Mouse (Mus musculus): ENCODE measurements at regions not wholly inside any gene's neighbourhood (a gene's known extent, or its start where the extent isn't known, plus 50 kb on each side); places are given as distances from the start of the nearest gene placed in this dataset.

DNA sequence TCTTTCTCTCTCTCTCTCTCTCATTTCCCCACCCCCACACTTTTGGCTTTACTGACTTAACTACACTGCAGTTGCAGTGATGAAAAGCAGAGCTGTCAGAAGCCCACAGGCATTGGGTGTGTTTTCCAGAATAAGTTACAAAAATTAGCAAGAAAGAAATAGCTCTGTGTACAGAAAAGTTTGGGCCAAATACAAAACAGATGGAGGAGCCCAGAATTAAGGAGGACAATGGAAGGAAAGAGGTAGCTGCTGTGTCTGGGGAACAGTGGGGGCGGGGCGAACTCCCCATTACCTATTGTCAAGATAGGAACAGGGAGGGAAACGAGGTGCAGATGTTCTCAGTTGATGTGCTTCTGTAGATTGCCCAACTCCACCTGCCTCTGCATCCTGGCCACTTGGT, 267.4 kb upstream of the Slc30a5 start:
- DNase-seq, result no peak

DNA sequence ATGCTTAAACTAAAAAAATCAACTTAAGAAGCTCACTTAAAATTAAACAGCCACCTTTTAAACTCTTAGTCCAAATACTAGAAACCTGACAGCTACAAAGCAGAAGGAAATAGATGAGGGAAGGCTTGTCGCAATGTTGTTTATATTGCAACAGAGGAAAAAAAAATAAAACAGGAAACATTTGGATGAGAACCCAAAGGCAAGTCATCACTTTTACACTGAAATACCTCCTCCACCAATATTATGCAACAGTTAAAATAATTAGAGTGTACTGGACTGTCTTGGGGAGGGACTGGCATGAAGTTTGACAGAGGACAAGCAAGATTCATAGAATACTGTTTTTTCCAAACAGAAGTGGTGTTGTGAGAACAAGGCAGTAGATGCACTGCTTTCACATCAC, 263.6 kb upstream of the Slc30a5 start:
- no peak for DNase-seq

DNA sequence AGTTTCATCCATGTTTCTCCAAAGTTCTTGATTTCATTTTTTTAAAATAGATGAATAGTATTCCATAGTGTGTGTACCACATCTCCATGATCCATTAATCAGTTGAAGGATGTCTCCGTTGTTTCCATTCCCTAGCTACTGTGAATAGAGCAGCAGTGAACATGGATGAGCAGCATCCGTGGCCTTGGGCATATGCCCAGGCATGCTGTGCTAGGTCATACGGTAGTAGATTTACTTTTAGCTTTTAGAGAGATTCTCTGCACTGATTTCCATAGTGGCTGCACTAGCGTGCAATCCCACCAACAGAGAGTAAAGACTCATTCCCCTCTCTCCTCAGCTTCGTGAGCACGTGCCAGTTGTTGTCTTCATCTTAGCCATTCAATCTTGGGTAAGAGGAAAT, 263.0 kb upstream of the Slc30a5 start:
- no peak for DNase-seq

DNA sequence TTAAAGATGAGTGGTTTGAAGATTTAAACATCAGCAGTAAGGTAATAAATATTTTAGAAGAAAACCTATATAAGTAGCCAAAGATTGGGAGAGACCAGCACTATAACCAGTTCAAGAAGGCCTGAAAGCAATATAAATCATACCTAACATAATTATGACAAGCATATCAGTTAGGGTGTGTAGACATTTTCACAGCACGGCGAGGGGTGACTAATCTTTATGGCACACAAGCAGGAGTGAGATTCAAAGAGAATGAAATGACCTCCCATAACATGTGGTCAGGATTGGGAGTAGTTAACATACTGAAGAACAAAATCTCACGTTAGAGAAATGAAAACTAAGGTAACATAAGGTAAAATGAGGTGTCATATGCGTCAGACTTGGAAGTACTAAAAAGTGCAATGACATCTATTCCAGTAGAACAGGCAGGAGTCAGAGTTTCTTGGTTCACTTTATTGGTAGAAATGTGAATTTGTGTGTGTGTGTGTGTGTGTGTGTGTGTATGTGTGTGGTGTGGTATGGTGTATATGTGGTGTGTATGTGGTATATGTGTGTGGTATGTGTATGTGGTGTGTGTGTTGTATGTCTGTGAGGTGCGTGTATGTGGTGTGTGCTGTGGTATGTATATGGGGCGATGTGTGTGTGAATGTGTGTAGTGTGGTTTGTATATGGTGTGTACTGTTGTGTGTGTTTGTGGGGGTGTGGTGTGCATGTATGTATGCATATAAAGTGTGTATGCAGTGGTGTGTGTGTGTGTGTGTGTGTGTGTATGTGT, 262.0 kb upstream of the Slc30a5 start:
- no peak for DNase-seq

DNA sequence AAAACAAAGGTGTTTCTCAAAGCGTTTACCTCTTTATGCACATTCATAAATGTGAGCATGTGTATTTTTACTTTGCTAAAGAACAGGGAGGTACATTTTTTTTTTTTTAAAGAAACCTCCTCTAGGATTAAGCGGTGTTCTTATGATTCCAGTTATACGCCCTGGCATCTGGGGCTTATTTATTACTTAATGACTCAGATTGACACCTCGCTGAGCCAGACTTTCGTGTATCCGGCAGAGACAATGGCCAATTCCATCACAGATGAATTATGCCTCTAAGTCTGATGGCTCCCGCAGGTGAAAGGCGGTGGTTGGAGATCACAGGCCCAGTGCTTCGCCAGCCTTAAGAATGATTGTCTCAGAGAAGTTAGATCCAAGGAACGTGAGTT, 259.5 kb upstream of the Slc30a5 start:
- no peak for DNase-seq

DNA sequence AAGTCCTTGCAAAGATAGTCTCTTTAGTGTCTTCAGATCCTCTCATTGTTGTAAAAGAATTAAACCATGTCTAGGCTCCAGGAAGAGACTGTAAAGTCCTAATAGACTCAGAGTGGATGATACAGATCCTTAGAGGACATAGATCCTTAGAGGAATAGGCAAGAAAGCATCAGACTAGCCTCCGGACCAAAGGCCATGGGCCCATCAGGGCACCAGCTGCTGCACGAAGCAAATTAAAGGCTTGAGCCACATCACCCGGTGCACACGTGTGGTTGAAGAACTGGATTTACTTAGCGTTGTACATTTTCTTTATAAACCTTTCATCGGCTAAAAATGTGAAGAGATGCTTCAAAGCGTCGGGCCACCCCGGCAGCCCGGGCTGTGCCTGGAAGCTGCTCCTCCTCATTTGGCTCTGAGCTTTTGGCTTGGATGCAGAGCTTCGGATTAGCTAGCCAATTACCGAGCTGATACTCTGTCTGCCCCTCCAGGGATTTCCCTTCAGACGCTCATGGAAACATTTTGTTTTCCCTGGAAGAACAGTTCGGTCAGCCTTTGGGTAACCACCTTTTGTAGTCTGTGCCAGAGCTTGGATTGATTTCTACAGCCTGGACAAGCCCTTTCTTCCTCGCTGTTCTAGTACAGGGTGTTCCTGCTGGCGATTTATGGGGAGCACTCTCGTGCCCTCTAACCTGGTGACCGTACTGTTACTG, 259.0 kb upstream of the Slc30a5 start:
- peak; percentile 10 for DNase-seq

DNA sequence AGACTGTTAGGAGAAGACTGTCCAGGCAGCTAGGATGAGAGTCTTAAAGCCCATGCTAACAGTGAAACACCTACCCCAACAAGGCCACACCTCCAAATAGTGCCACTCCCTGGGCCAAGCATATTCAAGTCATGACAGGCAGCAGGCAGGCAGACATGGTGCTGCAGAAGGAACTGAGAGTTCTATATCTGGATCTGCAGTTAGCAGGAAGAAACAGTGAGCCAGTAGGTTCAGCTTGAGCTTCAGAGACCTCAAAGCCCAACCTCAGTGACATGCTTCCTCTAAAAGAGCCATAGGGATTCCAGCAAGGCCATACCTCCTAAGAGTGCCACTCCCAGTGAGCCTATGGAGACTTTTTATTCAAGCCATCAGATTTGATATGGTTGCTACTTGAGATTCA, 252.0 kb upstream of the Slc30a5 start:
- no peak for DNase-seq

DNA sequence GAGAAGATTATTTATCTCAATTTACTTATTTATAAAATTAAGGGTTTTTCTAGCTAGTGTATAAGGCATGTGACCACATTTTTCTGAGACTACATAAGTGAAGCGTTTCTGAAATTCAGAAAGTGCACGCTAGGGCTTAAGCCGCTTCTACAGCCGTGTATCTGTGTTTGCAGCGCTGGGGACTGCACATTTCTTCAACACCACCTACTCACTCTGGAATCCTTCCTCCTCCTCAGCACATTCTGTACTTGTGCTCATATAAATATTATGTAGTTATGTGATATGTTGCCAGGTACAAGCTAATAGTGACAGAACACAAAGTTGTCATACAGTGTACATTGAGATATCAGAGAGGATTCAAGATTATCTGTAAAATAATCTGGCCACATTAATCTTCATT, 251.0 kb upstream of the Slc30a5 start:
- no peak for DNase-seq

DNA sequence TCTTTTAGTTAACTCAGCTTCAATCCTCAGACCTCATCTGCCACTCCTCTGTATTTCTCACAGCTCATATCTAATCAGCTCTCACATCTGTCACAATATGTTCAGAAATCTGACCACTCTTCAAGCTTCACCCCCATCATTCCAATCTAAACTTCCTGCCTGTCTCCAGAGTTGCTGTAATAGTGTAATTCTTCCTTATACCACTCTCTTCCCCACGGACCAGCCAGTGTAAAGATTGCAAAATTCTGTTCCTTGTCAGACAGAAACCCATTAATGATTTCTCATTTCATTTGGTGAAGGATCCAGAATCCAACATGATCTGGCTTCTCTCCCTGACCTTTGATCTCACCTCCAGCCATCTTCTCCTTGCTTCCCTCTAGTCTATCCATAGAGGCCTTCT, 250.2 kb upstream of the Slc30a5 start:
- no peak for DNase-seq

DNA sequence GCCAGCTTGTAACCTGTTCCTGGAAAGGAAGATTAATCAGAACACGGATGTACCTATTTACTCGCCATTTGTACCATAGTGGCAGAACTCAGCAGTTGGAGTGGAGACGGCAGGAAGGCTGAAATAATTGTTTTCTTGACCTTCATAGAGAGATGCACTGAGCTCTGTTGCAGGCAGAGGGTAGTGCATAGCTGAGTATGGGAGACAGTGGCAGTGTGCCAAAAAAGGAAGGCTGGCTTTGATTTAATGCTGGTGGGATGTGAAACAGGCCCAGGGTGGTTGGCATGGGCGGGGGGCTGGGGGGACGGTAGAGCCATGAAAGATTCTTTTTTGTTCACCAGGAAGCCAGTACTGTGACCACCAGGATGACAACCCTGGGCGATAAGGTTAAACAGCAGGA, 235.3 kb upstream of the Slc30a5 start:
- peak; percentile 38 for DNase-seq

DNA sequence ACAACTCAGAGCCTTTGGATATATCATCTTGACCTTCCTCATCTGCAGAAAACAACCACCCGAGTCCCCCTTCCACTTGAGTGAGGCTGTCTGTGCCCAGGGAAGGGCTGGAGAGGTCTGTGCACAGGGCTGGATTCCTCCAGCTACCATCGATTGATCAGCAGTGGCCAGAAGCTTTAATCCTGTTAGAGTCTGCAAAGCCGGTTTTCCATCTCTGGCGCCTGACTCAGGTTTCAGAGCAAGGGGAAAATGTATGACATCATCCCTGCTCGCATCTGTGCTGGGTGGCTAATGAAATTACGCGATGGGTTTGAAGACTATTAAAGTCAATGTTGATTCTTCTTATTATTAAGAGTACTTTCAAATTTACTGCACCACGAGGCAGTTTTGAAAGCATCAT, 229.4 kb upstream of the Slc30a5 start:
- DNase-seq, result peak; percentile 33

DNA sequence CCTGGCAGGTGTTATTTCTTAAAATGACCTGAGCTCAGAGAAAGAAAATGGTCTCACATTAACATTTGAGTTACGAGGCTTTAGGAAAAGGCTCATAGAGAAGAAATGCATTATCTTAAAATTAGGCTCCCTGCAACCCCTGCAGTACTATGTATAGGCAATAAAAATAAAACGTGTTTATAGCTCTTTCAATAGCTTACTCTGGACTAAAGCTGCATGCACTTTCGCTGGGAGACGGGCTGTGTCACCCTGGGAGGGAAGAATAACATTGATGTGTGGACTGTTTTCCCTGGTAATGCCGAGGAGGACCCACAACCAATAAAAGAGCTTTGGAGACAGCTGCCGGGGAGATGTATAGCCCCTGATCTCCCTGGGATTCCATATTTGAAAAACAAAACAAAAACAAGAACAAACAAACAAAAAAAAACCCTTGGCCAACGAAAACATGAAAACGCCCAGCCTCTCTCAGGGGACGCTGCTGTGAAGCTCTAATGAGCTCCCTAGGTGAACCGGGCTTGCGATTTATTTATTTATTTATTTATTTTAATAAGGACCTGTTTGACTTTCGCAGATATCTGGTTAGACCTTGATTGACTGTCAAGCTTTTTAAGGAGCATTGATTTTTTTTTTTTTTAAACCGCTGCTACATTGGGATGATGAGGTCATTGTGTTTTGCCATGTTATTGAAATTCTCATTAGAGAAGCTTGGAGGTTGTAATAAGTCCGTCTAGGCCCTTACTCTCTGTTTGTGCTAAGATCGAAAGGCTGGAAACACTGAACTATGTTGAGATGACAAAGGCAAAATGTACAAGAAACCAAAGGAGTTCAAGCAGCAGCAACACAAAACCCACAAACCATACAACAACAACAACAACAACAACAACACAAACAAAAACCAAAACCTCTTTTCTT, 228.3 kb upstream of the Slc30a5 start:
- no peak for DNase-seq

DNA sequence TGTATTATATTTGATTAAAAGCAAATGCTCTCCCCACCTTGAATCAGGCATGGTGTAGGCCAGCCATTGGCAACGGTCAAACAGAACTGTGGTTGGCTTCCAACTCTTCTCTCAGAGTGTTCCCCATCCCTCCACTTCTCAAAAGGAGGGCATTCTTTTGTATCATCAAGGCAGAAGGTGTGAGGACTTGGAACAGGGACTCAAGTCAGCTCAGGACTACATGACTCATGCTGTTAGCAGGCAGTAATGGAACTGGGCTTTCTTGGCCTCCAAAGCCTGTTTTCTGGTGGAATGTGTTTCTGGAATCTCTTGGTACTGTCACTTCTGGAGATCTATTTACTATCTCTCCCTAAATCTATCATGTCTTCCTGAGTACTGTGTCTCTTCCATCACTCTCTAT, 216.3 kb upstream of the Slc30a5 start:
- no peak for DNase-seq

DNA sequence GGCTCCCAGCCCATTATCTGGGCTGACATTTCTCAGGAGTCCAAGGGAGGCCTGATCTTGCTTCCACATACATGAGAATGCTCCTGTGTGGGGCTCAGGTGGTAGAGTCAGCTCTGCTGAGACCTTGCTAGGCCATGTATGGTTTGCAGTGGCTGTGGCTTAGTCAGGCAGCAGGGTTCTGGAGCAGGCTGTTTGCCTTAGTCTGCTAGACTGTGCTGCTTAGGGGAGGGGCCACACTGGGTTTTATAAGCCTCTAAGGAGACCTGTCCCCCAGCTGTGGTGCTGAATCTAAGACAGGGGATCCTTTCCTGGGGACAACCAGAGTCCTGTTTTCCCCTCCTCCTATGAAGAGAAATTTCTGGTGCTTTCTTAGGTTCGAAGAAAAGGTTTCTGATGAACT, 199.4 kb upstream of the Slc30a5 start:
- DNase-seq, result no peak

DNA sequence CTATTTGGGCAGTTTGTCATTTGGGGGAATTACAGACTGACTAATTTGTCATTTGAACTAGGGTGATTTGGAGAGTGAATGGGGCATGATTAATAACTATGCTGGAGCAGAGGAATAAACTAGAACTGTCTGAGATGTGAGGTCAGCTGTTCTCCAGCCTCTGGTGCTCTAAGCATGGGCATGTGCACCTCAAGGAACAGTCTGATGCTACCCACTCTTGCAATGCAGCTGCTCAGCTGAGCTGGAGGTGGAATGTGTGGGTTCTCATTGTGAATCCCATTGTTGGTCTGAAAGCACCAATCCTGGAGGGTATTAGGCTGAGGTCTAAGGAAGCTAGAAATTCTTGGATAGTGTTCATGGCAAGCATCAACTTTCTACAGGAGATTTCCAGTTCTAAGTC, 192.8 kb upstream of the Slc30a5 start:
- DNase-seq, result no peak

DNA sequence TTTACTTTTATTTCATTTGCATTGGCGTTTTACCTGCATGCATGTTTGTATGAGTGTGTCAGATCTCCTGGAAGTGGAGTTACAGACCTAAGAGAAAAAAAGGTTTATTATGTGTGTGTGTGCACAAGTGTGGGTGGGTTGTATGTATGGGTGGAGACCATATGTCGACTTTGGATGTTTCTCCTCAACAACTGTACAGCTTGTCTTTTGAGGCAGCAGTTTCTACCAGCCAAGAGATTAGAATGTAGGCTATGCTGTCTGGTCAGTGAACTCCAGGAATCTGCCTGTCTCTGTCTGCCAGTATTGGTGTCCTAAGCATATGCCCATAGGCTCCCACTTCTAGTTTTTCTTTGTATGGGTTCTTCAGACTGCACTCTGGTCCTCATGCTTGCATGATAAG, 192.3 kb upstream of the Slc30a5 start:
- DNase-seq, result no peak

DNA sequence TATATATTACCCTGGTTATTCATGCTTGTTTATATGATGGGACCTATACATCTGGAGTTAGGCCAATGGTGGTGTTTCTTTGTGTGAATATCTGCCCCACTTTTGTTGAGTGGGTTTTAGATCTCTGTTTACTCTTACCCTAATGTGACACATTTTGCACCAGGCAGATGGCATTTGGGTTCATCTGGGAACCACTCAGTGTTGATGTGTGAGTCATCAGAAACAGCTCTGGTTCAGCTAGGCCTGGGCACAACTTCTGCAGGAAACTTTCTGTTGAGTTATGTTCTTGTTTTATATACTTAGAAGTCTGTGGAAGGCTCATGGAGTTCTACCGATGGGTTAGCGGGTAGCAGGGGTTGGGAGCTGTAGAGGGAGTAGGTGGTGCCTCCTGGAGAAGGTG, 191.7 kb upstream of the Slc30a5 start:
- no peak for DNase-seq

DNA sequence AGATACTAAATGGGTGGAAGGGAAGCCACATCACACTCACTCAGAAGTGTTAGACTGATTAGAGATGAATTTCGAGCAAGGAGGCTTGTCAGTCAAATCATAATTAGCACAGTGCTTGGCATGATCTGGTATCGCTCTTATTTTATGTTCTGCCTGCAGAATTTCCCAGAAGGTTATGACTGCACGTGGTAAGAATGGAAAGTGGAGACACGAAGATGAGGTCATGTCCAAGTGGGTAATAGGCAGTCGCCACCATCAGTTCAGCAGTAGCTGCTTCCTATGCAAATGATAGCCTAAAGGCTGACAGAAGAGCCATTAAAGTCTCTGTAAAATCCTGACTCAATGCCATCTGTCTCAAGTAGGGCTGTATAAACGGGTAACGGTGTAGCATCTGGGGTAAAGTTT, 186.0 kb upstream of the Slc30a5 start:
- peak; percentile 11 for DNase-seq

DNA sequence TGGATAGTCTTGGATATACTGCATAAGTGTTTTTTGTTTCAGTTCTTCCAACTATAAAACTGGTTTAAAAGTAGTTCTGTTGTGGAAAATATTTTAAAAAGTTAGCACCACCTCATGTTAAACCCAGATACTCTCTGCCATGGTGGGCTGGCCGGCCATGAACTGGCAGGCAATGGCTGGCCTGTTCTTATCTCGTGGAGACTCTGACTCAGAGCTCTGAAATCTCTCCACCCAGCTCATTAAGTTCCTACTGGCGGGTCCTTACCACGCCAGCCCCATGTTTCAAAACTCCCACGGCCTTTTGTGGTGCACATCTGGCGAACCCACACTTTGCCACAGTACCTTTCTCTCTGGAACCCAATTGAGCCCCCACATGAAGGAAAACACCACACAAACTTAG, 183.8 kb upstream of the Slc30a5 start:
- DNase-seq, result no peak

DNA sequence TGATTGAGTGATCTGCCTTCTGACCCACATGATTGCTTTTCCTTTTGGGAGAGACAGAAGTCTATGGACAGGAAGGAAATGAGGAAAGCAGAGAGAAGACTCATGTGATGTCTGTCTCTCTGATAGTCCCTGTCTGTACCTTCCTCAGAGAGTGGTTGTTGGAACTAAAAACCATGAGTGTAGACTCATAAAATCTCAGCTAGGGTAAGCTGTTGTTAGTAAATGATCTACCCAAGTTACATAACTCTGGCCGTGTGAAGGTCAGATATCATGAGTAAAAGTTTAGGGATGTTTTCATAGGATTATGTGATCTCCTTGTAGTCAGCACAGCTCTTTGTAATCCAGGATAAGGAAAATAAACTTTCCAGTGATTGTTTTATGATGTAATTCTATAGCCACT, 183.0 kb upstream of the Slc30a5 start:
- DNase-seq, result no peak

DNA sequence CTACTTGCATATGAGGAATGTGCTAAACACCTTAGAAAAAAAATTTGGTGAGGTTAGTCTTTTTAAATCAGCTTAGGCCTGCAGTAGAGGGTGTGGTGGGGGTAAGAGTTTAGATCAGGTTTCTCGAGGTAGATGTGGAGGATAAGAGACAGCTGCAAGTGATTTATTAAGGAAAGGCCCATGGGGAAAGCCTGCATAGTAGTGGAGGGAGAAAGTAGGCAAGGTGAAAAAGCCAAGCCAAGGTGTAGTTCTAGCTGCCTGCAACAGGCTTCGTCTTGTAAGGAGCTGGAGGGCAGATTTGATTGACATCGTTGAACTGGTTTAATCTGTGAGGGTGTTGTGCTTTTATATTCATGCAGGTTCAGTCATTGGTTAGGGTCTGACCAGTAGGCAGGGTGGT, 182.2 kb upstream of the Slc30a5 start:
- DNase-seq, result no peak

DNA sequence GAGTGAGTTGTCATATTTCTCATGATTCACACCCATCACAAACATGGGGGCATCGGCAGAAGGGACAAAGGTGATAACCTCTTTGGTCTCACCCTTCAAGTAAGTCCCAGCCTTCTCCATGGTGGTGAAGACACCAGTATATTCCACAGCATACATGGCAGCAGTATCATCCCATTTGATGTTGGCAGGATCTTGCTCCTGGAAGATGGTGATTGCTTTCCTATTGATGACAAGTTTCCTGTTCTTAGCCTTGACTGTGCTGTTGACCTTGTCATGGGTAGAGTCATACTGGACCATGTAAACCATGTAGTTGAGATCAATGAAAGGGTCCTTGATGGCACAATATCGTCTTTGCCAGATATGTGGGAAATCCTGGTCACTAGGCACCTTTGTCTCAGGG, 180.4 kb upstream of the Slc30a5 start:
- DNase-seq, result no peak

DNA sequence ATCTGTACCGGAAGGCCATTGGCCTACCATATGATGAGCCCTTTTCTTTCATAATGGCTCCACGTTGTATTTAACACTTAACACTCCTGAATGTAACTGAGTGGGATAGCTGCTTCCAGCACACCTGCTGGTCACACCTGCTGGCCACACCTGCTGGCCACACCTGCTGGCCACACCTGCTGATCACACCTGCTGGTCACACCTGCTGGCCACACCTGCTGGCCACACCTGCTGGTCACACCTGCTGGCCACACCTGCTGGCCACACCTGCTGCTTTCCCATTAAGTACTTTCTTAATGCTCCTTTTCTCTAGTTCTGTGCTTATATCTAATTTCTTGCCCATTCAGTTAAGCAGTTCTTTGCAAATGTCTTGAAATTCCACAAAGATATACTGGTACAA, 157.4 kb upstream of the Slc30a5 start:
- DNase-seq, result no peak

Measured in retina, postnatal 1 day (tissue).